Mouse (Mus musculus) adrenal gland, adult 18-20 months (tissue): ENCODE data around the gene Zmynd8. TPM values are rescaled to one million over a fixed set of nuclear protein-coding genes. Genes with fewer than 3 reads are reported as not detected.

Source experiments
- DNase-seq, 2 experiments: peaks; one replicate each; pipeline ENCODE4 v3.0.0; 2021 to 2022; ENCODE audit warnings: low spot score in 2 of 2
- microRNA-seq, 2 experiments: library from miRNA; unstranded; fragments of <30 nt; microRNA quantifications; one replicate each; pipeline ENCODE4 v1.2.0; 2021; ENCODE audit warnings: borderline number of aligned reads in 2 of 2
- total RNA-seq, 2 experiments: library from RNA; stranded (reverse); gene quantifications; 1 replicate in 1 of 2; 2 replicates in 1 of 2; pipeline ENCODE4 v1.2.3; 2021

The Zmynd8 gene
- total RNA-seq, 2 experiments from 2014 or later: 45.8 to 48.8 TPM

DNA sequence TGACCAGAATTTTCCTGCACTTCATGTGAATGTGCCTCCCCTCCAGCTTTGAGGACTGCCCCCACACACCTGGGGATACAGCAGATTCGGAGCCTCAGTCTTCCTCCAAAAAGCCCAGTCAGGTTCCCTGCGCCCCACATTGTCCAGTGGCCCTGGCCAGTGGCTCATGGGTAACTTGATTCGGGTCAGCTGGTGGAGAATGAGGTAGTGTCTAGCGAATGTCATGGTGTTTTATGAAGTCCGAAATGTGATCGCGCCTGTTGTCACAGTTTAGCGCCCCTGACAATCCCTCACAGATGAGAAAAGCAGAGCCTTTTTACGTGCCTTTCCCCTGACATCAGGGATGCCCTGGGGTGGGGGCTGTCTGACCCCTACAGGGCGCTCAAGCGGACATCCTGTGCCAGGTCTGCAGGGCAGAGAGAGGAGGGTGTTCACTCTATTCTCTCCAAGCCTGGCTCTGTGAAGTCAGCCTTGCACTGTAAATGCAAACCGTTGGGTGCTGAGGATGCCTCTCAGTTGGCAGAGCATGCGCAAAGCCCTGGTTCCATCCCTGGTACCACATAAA, 139.3 kb downstream of the Zmynd8 start:
- DNase-seq: no peak

GRCm38 (mm10) chr2:165758534-165758933, 140.3 kb downstream of the Zmynd8 start:
- no peak for DNase-seq

DNA sequence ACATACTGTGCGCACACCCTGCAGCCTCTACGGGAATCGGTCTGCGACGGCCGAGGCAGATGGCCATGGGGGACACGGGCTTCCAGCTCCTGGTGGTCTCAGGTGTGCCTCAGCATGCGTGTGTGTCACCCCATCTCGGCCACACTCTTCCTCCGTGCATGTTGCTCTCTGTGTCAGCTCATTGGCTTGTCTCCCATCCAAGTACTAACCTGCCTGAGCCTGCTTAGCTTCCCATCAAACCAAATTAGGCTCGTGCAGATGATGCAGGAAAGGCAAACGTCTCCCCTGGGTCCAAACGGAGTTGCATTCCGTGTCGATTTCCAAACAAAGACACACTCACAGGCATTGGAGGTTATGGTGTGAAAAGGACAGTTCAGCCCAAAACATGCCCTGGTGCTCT, 141.0 kb downstream of the Zmynd8 start:
- DNase-seq: no peak

- no peak for DNase-seq
Observed at GRCm38 (mm10) chr2:165752704-165753103, 146.1 kb downstream of the Zmynd8 start.

DNA sequence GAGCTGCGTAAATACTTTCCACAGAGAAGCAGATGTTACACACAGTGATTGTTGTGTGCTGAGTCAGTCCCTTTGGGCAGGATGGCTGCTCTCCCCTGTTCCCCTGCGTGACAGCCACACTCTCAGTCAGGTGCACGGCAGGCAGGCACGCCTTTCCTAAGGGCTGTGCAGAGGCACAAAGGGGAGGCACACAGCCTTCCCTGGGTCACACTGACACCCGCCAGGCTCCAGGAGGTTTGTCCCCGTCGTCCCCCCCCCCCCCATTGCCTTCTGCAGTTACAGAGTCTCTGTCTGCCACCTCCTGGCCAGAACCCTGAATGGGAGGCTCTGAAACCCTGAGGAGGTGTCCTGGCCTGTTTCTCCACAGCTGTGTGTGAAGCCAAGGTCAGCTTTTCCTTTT, 147.7 kb downstream of the Zmynd8 start:
- no peak for DNase-seq

DNA sequence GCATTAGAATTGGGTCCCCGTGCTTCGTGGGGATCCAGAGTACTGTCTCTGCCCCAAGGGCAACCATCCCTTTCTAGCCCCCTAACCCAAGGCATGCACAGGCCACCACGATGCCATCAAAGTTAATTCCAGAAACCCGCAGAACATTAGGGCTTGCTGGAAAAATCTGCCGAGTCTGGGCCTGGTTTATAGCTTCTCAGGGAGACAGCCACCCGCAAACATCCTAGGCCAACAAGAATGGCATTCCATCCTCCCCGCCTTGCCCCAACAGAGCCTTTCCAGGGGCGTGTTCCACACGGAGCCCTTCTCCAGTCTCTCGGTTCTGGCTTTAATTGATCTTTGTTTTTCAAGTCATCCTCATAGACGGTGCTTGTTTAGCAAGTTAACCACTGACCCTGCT, 150.4 kb downstream of the Zmynd8 start:
- no peak for DNase-seq

DNA sequence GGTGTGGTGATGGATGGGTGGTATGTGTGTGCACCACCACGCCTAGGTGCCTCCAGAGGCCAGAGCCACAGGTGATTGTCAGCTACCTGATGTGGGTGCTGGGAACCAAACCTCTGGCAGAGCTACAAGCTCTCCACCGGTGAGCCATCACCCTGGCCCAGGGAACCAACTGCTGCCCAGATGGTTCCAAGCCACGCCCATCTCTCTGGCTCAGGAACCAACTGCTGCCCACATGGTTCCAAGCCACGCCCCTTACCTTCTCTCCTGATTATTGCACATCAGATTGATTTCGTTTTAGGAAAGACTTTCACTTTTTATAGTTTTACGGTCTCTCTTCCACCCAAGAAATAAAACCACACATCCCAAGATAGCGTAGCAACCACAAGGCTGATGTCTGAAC, 150.8 kb downstream of the Zmynd8 start:
- DNase-seq: no peak

DNA sequence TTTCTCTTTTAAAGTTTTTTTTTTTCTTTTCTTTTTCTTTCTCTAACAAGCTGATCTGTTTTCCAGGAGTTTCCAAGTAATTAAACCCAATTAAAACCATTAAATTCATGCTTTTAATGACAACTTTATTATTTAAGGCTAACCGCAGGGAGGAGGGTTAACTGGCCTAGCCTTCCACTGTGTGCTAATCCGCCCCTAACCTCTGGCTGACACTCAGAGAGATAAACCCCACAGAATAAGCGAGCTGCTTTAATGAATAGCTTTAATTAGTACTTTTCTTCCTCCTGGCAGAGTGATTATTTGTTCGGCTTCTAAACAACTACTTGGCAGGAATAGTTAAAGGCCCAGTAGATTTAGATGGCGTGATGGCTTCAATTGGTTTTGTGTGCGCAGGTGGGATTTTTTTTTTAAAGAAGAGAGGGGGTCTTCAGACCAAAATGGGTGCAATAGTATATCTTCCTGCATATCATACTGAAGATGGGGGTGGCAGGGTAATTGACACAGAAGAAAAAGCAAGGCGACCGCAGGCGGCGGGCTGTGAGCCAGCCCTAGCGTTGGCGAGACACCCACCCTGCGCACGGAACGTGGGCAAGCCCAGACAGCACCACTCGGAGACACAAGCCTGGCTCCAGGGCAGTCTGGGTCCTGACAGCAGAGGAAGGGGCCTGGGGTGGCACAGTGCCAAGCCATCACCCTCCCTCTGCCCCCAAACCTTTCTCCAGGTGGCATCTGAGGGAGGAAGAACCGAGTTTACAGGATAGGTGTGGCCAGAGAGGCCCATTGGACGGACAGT, 153.3 kb downstream of the Zmynd8 start:
- DNase-seq: no peak

- no peak for DNase-seq
Observed at GRCm38 (mm10) chr2:165742210-165742786, 156.5 kb downstream of the Zmynd8 start.

DNA sequence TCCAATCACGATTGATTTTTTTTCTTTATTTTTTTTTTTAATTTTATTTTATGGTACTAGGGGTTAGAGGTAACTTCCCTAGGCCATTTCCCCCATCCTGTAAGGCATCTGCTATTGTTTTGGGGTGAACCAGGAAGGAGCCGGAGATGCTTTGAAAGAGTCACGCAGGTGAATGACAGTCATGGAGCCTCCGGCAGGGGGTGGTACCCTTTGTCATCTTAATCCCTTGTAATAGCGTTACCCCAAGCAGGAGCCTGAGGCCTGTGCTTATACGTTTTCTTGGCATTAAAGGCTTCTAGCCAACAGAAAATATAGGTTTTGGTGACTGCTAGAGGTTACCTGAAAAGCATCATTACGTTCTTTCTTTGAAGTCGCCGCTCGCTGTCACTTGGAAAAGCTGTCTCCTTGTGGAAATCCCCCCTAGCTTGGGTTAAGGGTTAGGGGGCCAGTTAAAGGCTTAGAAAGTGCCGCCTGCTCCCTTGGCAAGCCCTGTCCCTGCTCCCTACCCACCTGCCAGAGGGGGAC, 157.2 kb downstream of the Zmynd8 start:
- DNase-seq: no peak

- DNase-seq: no peak
Observed at GRCm38 (mm10) chr2:165740982-165741381, 157.8 kb downstream of the Zmynd8 start.

GRCm38 (mm10) chr2:165740381-165740780, 158.4 kb downstream of the Zmynd8 start:
- no peak for DNase-seq

DNA sequence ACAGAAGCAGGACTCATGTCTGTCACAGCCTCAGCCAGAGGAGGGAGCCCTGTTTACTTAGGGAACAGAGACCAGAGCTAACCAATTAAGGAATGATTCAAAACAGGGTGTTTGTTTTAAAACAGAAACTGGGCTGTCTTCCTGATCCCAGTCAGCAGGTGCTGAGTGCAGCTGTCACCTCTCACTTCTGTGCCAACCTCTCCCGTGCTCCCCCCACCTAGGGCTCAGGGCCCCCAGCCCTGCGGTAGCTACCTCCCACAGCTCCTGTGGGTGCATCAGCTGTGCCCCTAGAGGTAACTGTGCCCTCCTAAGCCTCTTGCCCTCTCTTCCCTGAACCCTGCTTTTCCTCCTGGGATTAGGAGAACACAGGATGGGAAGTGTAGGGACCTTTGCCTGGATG, 162.5 kb downstream of the Zmynd8 start:
- no peak for DNase-seq

Small RNA genes lying within 50 kb of the gene (microRNA-seq; reads per million reads assigned to microRNA genes)
- gene Gm22692: 0 reads per million in 2 experiments

Other genes starting within 250 kb of the Zmynd8 start
- gene Ncoa3, start 93.6 kb upstream of the Zmynd8 start, total RNA-seq: 10 to 100 TPM; 32.1 to 35.9 TPM